Mouse (Mus musculus) liver, adult 2 months (tissue): ENCODE measurements around the gene Actr1a. TPM values are rescaled to one million over a fixed set of nuclear protein-coding genes. Genes with fewer than 3 reads are reported as not detected.

ENCODE experiments used
- DNase-seq: peaks from one replicate; pipeline ENCODE4 v3.0.0-alpha.2; 2011; ENCODE audit warnings: low read depth, low spot score; ENCODE audit errors: extremely low read depth
- H3K27ac ChIP-seq: fragments of 200-500 bp; replicated peaks from 2 replicates; pipeline ENCODE4 v1.5.1; 2012; ENCODE audit warnings: low read depth, mild to moderate bottlenecking, control low read depth, inconsistent platforms, low read length; ENCODE audit not compliant: insufficient read depth
- H3K27me3 ChIP-seq: fragments of 200-500 bp; 2 replicates; pipeline ENCODE4 v1.6.1; 2012; ENCODE audit warnings: mild to moderate bottlenecking, moderate library complexity, low read length, inconsistent platforms; ENCODE audit not compliant: control insufficient read depth, insufficient read depth
- H3K36me3 ChIP-seq: fragments of 200-500 bp; 2 replicates; pipeline ENCODE4 v1.6.1; 2012; ENCODE audit warnings: low read length, inconsistent platforms; ENCODE audit not compliant: control insufficient read depth, insufficient read depth
- H3K4me1 ChIP-seq: fragments of 200-500 bp; 2 replicates; pipeline ENCODE4 v1.6.1; 2011; ENCODE audit warnings: low read length; ENCODE audit not compliant: control insufficient read depth, insufficient read depth
- H3K4me3 ChIP-seq: fragments of 200-500 bp; 2 replicates; pipeline ENCODE4 v1.5.1; 2011; ENCODE audit warnings: low read depth, mild to moderate bottlenecking, control low read depth, low read length, moderate library complexity; ENCODE audit not compliant: insufficient read depth
- H3K79me2 ChIP-seq: fragments of 200-500 bp; 2 replicates; pipeline ENCODE4 v1.6.1; 2012; ENCODE audit warnings: inconsistent platforms, mild to moderate bottlenecking, low read length, moderate library complexity; ENCODE audit not compliant: control insufficient read depth, insufficient read depth
- H3K9ac ChIP-seq: fragments of 200-500 bp; 2 replicates; pipeline ENCODE4 v1.6.1; 2012; ENCODE audit warnings: low read depth, mild to moderate bottlenecking, control low read depth, inconsistent platforms, low read length
- CTCF ChIP-seq: fragments of 200-500 bp; IDR thresholded peaks from 2 replicates; pipeline ENCODE4 v1.5.1; 2011; ENCODE audit warnings: low read depth, low read length, control low read depth
- POLR2A ChIP-seq: fragments of 200-500 bp; IDR thresholded peaks from 2 replicates; pipeline ENCODE4 v1.6.1; 2011; ENCODE audit warnings: low read length, control low read depth; ENCODE audit not compliant: insufficient read depth; ENCODE audit errors: extremely low read depth
- WGBS: fragments of 180-500 bp; shearing (Covaris S2); methylation state at CpG from one replicate; pipeline ENCODE4 v1.1.7; 2018; 5-methylcytosine and 5-hydroxymethylcytosine counted together
- polyA plus RNA-seq: library from polyadenylated mRNA; depleted of rRNA; stranded (reverse); fragments of >200 nt; gene quantifications from 2 replicates; pipeline ENCODE4 v1.2.3, GENCODE M21; 2012
- total RNA-seq: library from RNA; depleted of rRNA; stranded (reverse); fragments of >200 nt; gene quantifications from 2 replicates; pipeline ENCODE4 v1.2.3, GENCODE M21; 2014

Actr1a gene
- total and polyA plus RNA-seq, 2 experiments: 32.5 to 46.2 TPM

GRCm38 (mm10) chr19:46344710-46345419 lies 50.7 kb downstream of the Actr1a start:
- Histone ChIP-seq H3K9ac (no peak overlapping the region), H3K4me3 (no peak overlapping the region), H3K79me2 (no peaks in the 10 kb centered on the region), H3K4me1 (peaks cover 4% of the 10 kb centered on the region; the same call in 1 of the 2 replicates), H3K36me3 (no peaks in the 10 kb centered on the region), H3K27ac (no peak overlapping the region), H3K27me3 (no peaks in the 10 kb centered on the region)
- TF ChIP-seq POLR2A: no peak
- no peak for TF ChIP-seq CTCF
- WGBS: 58% methylated on average over 7 of the region's 7 CpGs
- no peak for DNase-seq

- WGBS: 64% methylated on average over 7 of the region's 7 CpGs
- DNase-seq: peak; percentile 26
- H3K79me2 ChIP-seq: no peaks in the 10 kb centered on the region
- no peak overlapping the region; the same call in 1 of the 2 replicates for H3K4me3 ChIP-seq
- H3K27ac ChIP-seq: peak overlapping the region; percentile 7; the same call in 1 of the 2 replicates
- no peaks in the 10 kb centered on the region for H3K27me3 ChIP-seq
- peaks cover 3% of the 10 kb centered on the region; the same call in 1 of the 2 replicates for H3K4me1 ChIP-seq
- TF ChIP-seq CTCF (no peak), POLR2A (no peak)
- H3K9ac ChIP-seq: no peak overlapping the region
- no peaks in the 10 kb centered on the region for H3K36me3 ChIP-seq
These were observed 56.1 kb downstream of the Actr1a start for GRCm38 (mm10) chr19:46339287-46339971.

GRCm38 (mm10) chr19:46338942-46339286 lies 56.6 kb downstream of the Actr1a start:
- Histone ChIP-seq H3K4me1 (peaks cover 3% of the 10 kb centered on the region; the same call in 1 of the 2 replicates), H3K27me3 (no peaks in the 10 kb centered on the region), H3K27ac (0 out of 2 replicates have a peak overlapping the region, but pooled peaks have one; percentile 7), H3K79me2 (no peaks in the 10 kb centered on the region), H3K4me3 (peak overlapping the region; percentile 11; the same call in 1 of the 2 replicates), H3K36me3 (no peaks in the 10 kb centered on the region), H3K9ac (peak overlapping the region; percentile 52)
- no peak for DNase-seq
- WGBS: 46% methylated on average over 6 of the region's 6 CpGs
- TF ChIP-seq POLR2A (no peak), CTCF (no peak)

- peak within 1 kb of the TSS; percentile 69 for H3K4me3 ChIP-seq
- H3K36me3 ChIP-seq: no peaks in the 10 kb centered on the region
- under 1% methylated on average over 31 of the region's 31 CpGs for WGBS
- peak within 1 kb of the TSS; percentile 7; the same call in 1 of the 2 replicates for H3K27ac ChIP-seq
- DNase-seq: peak; percentile 83
- H3K27me3 ChIP-seq: no peaks in the 10 kb centered on the region
- TF ChIP-seq POLR2A (0 out of 2 replicates have a peak, but pooled peaks have one; percentile 24), CTCF (peak; percentile 8; the same call in 1 of the 2 replicates)
- H3K4me1 ChIP-seq: peaks cover 3% of the 10 kb centered on the region; the same call in 1 of the 2 replicates
- H3K79me2 ChIP-seq: no peaks in the 10 kb centered on the region
- peak within 1 kb of the TSS; percentile 67 for H3K9ac ChIP-seq
These were observed 57.1 kb downstream of the Actr1a start, which contains the start of gene Cuedc2 for GRCm38 (mm10) chr19:46338331-46338936. Gene Cuedc2, minus strand, starts transcription at chr19:46338702.

- Histone ChIP-seq H3K79me2 (no peaks in the 10 kb centered on the region), H3K27me3 (no peaks in the 10 kb centered on the region), H3K36me3 (no peaks in the 10 kb centered on the region), H3K4me1 (peaks cover 3% of the 10 kb centered on the region; the same call in 1 of the 2 replicates), H3K27ac (no peak overlapping the region), H3K4me3 (peak overlapping the region; percentile 69), H3K9ac (peak overlapping the region; percentile 67)
- no peak for TF ChIP-seq CTCF
- TF ChIP-seq POLR2A: no peak
- no peak for DNase-seq
- WGBS: 52% methylated on average over 15 of the region's 15 CpGs
These were observed 57.7 kb downstream of the Actr1a start for GRCm38 (mm10) chr19:46337719-46338330.
